Mouse (Mus musculus) gastrocnemius, adult 2 months (tissue): Measurements from ENCODE around the gene 4921524J17Rik. TPM values are rescaled to one million over a fixed set of nuclear protein-coding genes. Genes with fewer than 3 reads are reported as not detected.

Source experiments
- DNase-seq: peaks from one replicate; pipeline ENCODE4 v3.0.0; 2022
- H3K27ac ChIP-seq: fragments of 200-600 bp; 2 replicates; pipeline ENCODE4 v1.8.1; 2022; ENCODE audit warnings: mild to moderate bottlenecking
- H3K4me3 ChIP-seq: fragments of 200-600 bp; 2 replicates; pipeline ENCODE4 v1.8.1; 2022; ENCODE audit warnings: mild to moderate bottlenecking, moderate library complexity
- CTCF ChIP-seq: fragments of 200-600 bp; IDR thresholded peaks from 2 replicates; pipeline ENCODE4 v1.8.1; 2022; ENCODE audit warnings: antibody characterized with exemption, mild to moderate bottlenecking, moderate library complexity
- intact Hi-C: fragments of 180-260 bp; cut with DNase I; formaldehyde crosslinking; loops from one replicate; pipeline ENCODE4 v1.15.1; 2025
- total RNA-seq, 2 experiments: library from RNA; stranded (reverse); gene quantifications; 2 replicates each; pipeline ENCODE4 v1.2.3; 2021

The 4921524J17Rik gene
- total RNA-seq, 2 experiments from 2014 or later: 12.1 to 14.2 TPM

DNA sequence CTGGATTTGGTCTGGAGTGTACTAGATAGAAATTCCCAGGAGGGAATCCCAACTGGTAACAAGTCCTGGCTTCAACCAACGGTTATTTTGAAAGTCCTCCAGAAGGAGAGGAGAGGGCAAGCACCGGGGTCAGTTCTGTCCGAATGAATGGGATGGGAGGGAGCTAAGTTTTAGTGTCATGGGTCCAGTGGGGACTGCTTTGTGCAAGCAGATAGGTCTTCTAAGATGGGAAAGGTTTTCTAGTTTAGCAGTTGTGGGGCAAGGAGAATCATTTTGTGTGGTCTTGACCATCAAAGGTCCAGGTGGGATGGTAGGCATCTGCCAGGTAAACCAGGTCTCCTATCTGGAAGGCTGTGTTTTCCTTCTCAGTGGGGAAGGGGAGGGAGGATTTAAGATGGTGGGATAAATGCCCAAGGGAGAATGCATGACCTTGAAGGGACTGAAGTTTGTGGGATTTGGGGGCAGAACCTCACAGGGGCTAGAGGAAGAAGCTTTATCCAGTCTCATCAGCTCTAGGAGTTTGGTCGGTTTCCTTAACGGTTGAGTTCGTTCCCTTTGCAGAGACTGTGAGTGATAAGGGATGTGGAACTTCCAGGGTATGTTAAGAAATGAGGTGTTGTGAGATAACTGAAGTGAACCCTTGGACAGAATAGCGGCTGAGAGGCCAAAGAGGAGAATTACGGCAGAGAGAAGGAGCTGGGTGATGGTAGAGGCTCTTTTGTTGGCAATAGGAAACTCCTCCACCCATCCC lies 36.8 kb downstream of the 4921524J17Rik start:
- no peak for TF ChIP-seq CTCF
- intact Hi-C loops: no loop called here

DNA sequence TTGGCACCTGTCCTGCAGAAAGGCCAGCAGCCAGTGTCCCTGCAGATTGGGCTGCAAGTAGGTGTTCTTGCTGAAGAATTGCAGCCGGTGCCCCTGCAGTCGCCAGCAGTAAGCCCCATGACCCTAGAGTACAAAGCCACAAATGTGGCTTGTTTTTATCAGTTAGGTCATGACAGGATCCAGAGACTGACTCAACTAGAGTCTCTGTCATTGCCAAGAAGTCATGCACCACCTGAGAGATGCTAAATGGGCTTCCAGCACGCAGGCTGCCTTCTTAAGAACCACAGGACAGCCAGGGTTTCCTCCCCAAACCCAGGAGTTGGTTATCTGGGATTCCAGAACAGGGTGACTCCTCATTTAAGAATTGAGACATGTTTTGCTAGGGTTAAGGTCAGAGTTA lies 37.6 kb downstream of the 4921524J17Rik start:
- Histone ChIP-seq H3K27ac (no peak overlapping the region), H3K4me3 (no peak overlapping the region)
- intact Hi-C loops: no loop called here
- TF ChIP-seq CTCF: no peak
- no peak for DNase-seq

More for the DNA sequence above, 36.8 kb downstream of the 4921524J17Rik start:
- Histone ChIP-seq H3K27ac (no peak overlapping the region), H3K4me3 (no peak overlapping the region)
- no peak for DNase-seq

GRCm38 (mm10) chr8:85393199-85393598 lies 39.4 kb downstream of the 4921524J17Rik start:
- TF ChIP-seq CTCF: no peak
- no peak for DNase-seq
- no peak overlapping the region for H3K4me3 ChIP-seq
- intact Hi-C loops: no loop called here
- H3K27ac ChIP-seq: no peak overlapping the region

DNA sequence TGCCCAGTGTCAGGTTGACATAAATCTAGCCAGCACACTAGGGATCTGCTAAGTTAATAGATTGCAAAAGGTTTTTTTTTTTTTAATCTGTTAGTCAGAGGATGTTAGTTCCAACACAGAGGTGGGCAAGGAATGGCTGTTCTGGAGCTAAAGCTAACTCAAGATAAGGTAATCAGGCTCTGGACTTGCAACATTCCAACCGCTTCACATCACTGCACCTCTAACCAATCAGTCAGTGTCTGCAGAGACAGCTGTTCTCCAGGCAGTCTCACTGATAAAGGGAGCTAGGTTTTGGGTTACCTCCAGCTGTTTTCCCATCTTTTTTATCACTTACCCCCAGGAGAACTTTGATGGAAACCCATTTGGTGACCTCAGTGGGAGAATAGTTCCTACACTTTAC lies 41.2 kb downstream of the 4921524J17Rik start:
- intact Hi-C loops: no loop called here
- Histone ChIP-seq H3K27ac (no peak overlapping the region), H3K4me3 (no peak overlapping the region)
- no peak for DNase-seq
- TF ChIP-seq CTCF: no peak

GRCm38 (mm10) chr8:85386205-85386604 lies 46.4 kb downstream of the 4921524J17Rik start, which contains the start of gene Mylk3:
Gene Mylk3, minus strand, starts transcription at chr8:85386345.
- DNase-seq: peak; percentile 67
- intact Hi-C loops: no loop called here
- H3K4me3 ChIP-seq: no peak within 1 kb of the TSS
- no peak within 1 kb of the TSS for H3K27ac ChIP-seq
- no peak for TF ChIP-seq CTCF

- intact Hi-C loops: no loop called here
- TF ChIP-seq CTCF: no peak
- H3K4me3 ChIP-seq: no peak overlapping the region
- H3K27ac ChIP-seq: no peak overlapping the region
- DNase-seq: no peak
Measured at GRCm38 (mm10) chr8:85381926-85382325, 50.7 kb downstream of the 4921524J17Rik start.

- Histone ChIP-seq H3K4me3 (no peak overlapping the region), H3K27ac (peak overlapping the region; percentile 35; the same call in 1 of the 2 replicates)
- DNase-seq: peak; percentile 37
- TF ChIP-seq CTCF: no peak
- intact Hi-C loops: no loop called here
Measured at GRCm38 (mm10) chr8:85380824-85381209, 51.8 kb downstream of the 4921524J17Rik start.

DNA sequence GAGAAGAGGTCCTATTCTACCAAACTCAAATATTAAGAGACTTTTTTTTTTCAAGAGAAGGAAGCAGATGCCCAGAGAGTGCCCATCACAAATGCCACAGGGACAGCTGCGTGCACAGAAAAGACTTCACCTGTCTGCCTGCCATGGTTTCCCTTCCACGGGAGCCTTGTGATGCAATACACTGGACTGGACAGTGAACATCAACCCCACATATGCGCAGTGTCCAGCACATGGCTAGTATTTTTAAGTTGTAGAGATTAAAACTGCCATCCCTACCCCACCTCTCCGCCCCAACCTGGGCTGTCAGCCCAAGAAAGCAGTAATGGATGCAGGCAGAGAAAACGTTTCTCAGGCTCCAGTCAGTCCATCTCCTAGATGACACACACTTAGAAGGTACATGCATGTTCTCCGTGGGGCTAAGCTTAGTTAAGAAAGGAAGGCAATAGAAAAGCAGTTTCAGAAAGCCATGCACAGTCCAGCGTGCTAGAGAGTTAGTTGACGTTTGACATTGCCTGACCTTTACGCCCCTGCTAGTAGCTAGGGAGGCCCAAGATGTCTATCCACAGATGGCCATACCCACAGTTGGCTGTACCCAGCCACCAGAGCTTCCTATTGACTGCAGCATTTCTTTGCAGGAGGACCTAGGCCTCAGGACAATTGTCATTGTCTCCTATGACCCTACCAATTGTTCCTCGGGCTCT lies 52.4 kb downstream of the 4921524J17Rik start:
- no peak overlapping the region for H3K4me3 ChIP-seq
- H3K27ac ChIP-seq: peak overlapping the region; percentile 35; the same call in 1 of the 2 replicates
- intact Hi-C loops: no loop called here
- no peak for DNase-seq
- no peak for TF ChIP-seq CTCF

- Histone ChIP-seq H3K27ac (no peak overlapping the region), H3K4me3 (no peak overlapping the region)
- intact Hi-C loops: no loop called here
- no peak for TF ChIP-seq CTCF
- no peak for DNase-seq
Measured at GRCm38 (mm10) chr8:85379142-85379781, 53.4 kb downstream of the 4921524J17Rik start.

GRCm38 (mm10) chr8:85376516-85376915 lies 56.1 kb downstream of the 4921524J17Rik start:
- intact Hi-C loops: no loop called here
- no peak overlapping the region for H3K4me3 ChIP-seq
- no peak overlapping the region for H3K27ac ChIP-seq
- no peak for TF ChIP-seq CTCF
- DNase-seq: no peak

- H3K4me3 ChIP-seq: no peak overlapping the region
- intact Hi-C loops: no loop called here
- no peak for DNase-seq
- no peak for TF ChIP-seq CTCF
- H3K27ac ChIP-seq: no peak overlapping the region
Measured at GRCm38 (mm10) chr8:85374286-85374685, 58.3 kb downstream of the 4921524J17Rik start.

GRCm38 (mm10) chr8:85373435-85374039 lies 59.1 kb downstream of the 4921524J17Rik start:
- intact Hi-C loops: no loop called here
- H3K27ac ChIP-seq: no peak overlapping the region
- no peak for TF ChIP-seq CTCF

GRCm38 (mm10) chr8:85372465-85372839 lies 60.2 kb downstream of the 4921524J17Rik start:
- no peak overlapping the region for H3K27ac ChIP-seq
- intact Hi-C loops: no loop called here
- no peak for TF ChIP-seq CTCF
- no peak overlapping the region for H3K4me3 ChIP-seq
- no peak for DNase-seq

More at GRCm38 (mm10) chr8:85373435-85374039, 59.1 kb downstream of the 4921524J17Rik start:
- no peak for DNase-seq
- H3K4me3 ChIP-seq: no peak overlapping the region
